Mouse (Mus musculus) bone marrow, adult 2 months (tissue): ENCODE results near the gene Ccdc181.

Experiments
- CTCF ChIP-seq: fragments of 200-500 bp; IDR thresholded peaks from 2 replicates; pipeline ENCODE4 v1.5.1; 2011; ENCODE audit warnings: low read length, control low read depth; ENCODE audit not compliant: control insufficient read depth, insufficient read depth
- POLR2A ChIP-seq: fragments of 200-500 bp; IDR thresholded peaks from 2 replicates; pipeline ENCODE4 v1.6.1; 2011; ENCODE audit warnings: low read depth, mild to moderate bottlenecking, control low read depth, low read length, borderline replicate concordance; ENCODE audit not compliant: control insufficient read depth

GRCm38 (mm10) chr1:164261553-164261952, 13.8 kb upstream of the Ccdc181 start:
- no peak for TF ChIP-seq CTCF
- TF ChIP-seq POLR2A = no peak
